Mouse (Mus musculus): ENCODE measurements around the gene Cat. TPM values are rescaled to one million over a fixed set of nuclear protein-coding genes. Genes with fewer than 3 reads are reported as not detected.

Cat gene
- polyA plus RNA-seq, 1 experiment from 2014 or later = 92.6 TPM

DNA sequence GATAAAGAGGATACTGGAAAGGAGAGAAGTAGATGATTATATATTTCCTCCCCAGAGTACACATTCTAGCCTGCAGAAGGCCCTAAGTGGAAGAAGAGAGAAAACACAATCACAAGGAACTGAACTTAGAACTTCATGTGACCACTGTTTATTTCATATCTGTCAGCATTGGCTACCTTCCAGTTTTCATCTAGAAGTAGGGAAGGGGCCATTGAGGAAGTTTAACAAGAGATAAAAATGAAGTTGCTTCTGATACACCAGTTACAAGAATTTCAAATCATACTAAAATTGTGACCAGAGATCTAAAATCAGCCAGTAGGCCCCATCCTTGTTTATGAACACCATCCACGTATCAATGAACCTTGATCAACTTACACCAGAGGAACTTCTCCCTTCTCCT, 19.5 kb upstream of the Cat start:
- Histone ChIP-seq H3K27ac (ENCODE audit: low read length) (no peak overlapping the region), H3K4me1 (ENCODE audit: control insufficient read depth, insufficient read depth, low read length) (no peaks in the 10 kb centered on the region), H3K9ac (ENCODE audit: low read depth, low read length) (no peak overlapping the region), H3K4me3 (ENCODE audit: low read depth, low read length) (no peak overlapping the region), H3K9me3 (replicated peaks; ENCODE audit: control insufficient read depth, low read length, poor library complexity, severe bottlenecking) (0 out of 2 replicates have a peak, but pooled peaks cover 4% of the 10 kb centered on the region), H3K36me3 (ENCODE audit: control insufficient read depth, insufficient read depth, low read length) (no peaks in the 10 kb centered on the region), H3K27me3 (ENCODE audit: control insufficient read depth, insufficient read depth, low read depth, low read length) (no peaks in the 10 kb centered on the region), H3K4me2 (ENCODE audit: low read length) (no peak overlapping the region)
- 90% methylated on average over 1 of the region's 1 CpGs for WGBS
- ATAC-seq = no peak

DNA sequence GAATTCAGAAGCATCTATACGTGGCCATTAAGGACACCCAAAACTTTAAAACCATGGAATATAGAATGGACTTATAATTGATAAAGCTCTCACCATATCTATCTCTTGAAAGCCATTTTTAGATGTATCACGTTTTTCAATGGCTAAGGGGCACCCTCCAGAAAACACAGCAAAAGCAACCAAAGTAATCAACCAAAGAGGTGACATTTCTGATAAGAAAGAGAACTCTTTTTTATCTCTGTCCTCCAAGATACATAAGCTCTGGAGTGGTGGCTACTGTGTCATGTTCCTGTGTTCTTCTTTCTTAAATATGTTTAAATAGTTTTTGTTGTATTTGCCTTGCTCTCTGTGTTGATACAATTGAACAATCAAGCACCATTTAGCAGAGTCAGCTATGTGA, 15.8 kb upstream of the Cat start:
- H3K9me3 ChIP-seq (replicated peaks; ENCODE audit: control insufficient read depth, low read length, poor library complexity, severe bottlenecking) = 0 out of 2 replicates have a peak, but pooled peaks cover 2% of the 10 kb centered on the region
- no peak overlapping the region for H3K27ac ChIP-seq (ENCODE audit: low read length)
- ATAC-seq = no peak
- H3K4me3 ChIP-seq (ENCODE audit: low read depth, low read length) = no peak overlapping the region
- no peaks in the 10 kb centered on the region for H3K4me1 ChIP-seq (ENCODE audit: control insufficient read depth, insufficient read depth, low read length)
- H3K27me3 ChIP-seq (ENCODE audit: control insufficient read depth, insufficient read depth, low read depth, low read length) = no peaks in the 10 kb centered on the region
- no peak overlapping the region for H3K4me2 ChIP-seq (ENCODE audit: low read length)
- H3K36me3 ChIP-seq (ENCODE audit: control insufficient read depth, insufficient read depth, low read length) = no peaks in the 10 kb centered on the region
- 78% methylated on average over 2 of the region's 2 CpGs for WGBS
- no peak overlapping the region for H3K9ac ChIP-seq (ENCODE audit: low read depth, low read length)

DNA sequence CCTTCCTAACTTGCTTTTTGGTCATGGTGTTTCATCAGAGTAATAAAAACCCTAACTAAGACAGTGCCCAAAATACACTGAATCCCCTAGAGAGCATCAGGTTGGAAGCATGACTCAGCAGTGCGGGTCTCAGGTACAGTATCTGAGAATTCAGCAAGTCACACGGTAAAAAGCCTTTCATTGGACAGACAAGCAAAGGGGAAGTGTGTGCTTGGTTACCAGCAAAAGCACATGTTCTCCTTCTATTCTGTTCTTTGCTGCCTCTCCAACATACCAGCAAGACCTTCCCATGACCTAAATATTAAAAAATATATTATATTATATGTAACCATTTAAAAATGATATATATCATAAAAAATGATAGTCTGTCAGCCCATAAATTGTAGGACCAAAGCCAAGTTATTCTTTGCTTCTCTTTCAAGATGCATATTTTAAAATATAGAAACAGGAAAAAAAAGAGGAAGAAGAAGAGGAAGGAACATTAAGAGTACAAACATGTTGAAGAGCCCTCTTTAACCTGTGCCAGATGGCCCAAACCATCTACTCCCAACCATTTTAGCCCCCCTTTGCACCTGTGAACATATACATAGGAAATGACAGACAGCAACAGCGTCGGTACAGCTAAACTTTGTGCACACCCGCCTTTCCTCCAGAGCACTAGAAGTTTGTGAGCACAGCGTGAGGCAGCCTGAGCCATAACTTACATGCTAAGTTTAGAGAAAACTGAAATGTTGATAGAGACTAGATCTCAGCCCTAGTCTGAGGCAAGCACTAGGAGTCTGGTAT, 10.9 kb upstream of the Cat start:
- WGBS = 89% methylated on average over 6 of the region's 6 CpGs

DNA sequence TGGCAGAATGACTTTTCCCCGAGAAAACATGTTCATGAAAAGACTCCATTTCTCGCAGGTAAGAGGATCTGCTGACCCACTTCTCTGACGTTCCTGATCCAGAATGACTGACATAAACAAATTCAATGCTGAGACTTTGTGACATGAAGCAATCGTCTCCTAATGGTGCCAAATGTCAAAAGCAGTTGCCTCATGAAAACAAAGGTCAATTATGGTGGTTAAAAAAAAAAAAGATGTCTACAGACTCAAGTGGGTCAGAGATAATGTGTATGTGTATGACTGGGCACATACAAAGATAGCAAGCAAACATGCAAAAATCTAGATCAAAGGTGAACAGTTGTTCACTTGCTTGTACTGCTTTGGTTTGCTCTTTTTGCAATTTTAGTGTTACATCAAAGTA, 8.9 kb upstream of the Cat start:
- WGBS = 60% methylated on average over 4 of the region's 4 CpGs
- Histone ChIP-seq H3K4me1 (ENCODE audit: control insufficient read depth, insufficient read depth, low read length) (no peaks in the 10 kb centered on the region), H3K27ac (ENCODE audit: low read length) (no peak overlapping the region), H3K27me3 (ENCODE audit: control insufficient read depth, insufficient read depth, low read depth, low read length) (no peaks in the 10 kb centered on the region), H3K9ac (ENCODE audit: low read depth, low read length) (no peak overlapping the region), H3K4me2 (ENCODE audit: low read length) (no peak overlapping the region), H3K9me3 (replicated peaks; ENCODE audit: control insufficient read depth, low read length, poor library complexity, severe bottlenecking) (no peaks in the 10 kb centered on the region), H3K4me3 (ENCODE audit: low read depth, low read length) (no peak overlapping the region), H3K36me3 (ENCODE audit: control insufficient read depth, insufficient read depth, low read length) (no peaks in the 10 kb centered on the region)
- ATAC-seq = no peak

More for the DNA sequence above, 10.9 kb upstream of the Cat start:
- H3K9ac ChIP-seq (ENCODE audit: low read depth, low read length) = no peak overlapping the region
- no peak overlapping the region for H3K27ac ChIP-seq (ENCODE audit: low read length)
- no peak overlapping the region for H3K4me2 ChIP-seq (ENCODE audit: low read length)
- no peak for ATAC-seq
- H3K4me3 ChIP-seq (ENCODE audit: low read depth, low read length) = no peak overlapping the region
- H3K36me3 ChIP-seq (ENCODE audit: control insufficient read depth, insufficient read depth, low read length) = no peaks in the 10 kb centered on the region
- H3K4me1 ChIP-seq (ENCODE audit: control insufficient read depth, insufficient read depth, low read length) = no peaks in the 10 kb centered on the region
- no peaks in the 10 kb centered on the region for H3K27me3 ChIP-seq (ENCODE audit: control insufficient read depth, insufficient read depth, low read depth, low read length)
- H3K9me3 ChIP-seq (replicated peaks; ENCODE audit: control insufficient read depth, low read length, poor library complexity, severe bottlenecking) = no peaks in the 10 kb centered on the region

DNA sequence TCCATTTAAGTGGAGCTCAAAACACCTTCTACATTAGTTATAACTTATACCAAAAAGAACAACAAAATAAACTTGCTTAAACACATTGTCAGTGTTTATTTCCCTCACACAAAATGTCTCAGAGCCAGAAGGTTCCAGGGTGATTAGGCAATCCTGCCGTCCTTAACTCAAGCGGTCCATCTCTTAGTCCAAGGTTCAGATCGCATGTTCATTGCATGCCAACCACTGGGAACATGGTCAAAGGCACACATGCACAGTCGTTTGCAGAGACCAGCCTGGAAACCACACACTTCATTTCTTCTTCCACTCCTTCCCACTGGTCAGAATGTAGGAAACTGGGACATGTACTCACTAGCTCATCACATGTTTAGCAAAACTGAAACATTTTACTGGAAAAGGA, 7.6 kb upstream of the Cat start:
- no peak overlapping the region for H3K27ac ChIP-seq (ENCODE audit: low read length)
- no peaks in the 10 kb centered on the region for H3K4me1 ChIP-seq (ENCODE audit: control insufficient read depth, insufficient read depth, low read length)
- 87% methylated on average over 4 of the region's 4 CpGs for WGBS
- no peaks in the 10 kb centered on the region for H3K9me3 ChIP-seq (replicated peaks; ENCODE audit: control insufficient read depth, low read length, poor library complexity, severe bottlenecking)
- no peaks in the 10 kb centered on the region for H3K36me3 ChIP-seq (ENCODE audit: control insufficient read depth, insufficient read depth, low read length)
- no peak overlapping the region for H3K9ac ChIP-seq (ENCODE audit: low read depth, low read length)
- ATAC-seq = no peak
- no peak overlapping the region for H3K4me3 ChIP-seq (ENCODE audit: low read depth, low read length)
- no peaks in the 10 kb centered on the region for H3K27me3 ChIP-seq (ENCODE audit: control insufficient read depth, insufficient read depth, low read depth, low read length)
- no peak overlapping the region for H3K4me2 ChIP-seq (ENCODE audit: low read length)

DNA sequence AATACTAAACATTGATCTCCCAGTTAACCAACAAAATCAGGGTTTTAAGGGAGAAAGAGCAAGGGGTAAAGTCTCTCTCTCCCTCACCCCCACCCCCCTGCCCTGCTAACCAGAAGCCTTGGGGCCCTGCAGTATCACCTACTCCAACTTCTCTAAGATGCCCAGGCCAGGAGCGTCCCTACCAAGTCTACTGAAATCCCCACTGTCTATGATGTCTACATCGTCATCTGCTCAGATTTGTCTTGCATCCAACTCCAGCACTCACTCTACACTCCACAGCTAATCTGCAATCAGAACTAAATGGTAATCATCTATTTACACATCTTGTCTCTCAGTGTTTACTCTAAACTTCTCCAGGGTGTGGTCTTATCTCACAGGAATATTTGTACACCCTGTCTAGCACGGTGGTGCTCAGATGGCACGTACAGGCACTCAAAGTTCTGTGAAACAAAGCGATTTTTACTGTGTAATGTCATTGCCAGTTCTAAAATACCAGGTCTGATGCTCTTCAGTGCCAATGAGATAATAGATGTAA, 907 bp downstream of the Cat start:
- H3K9me3 ChIP-seq (replicated peaks; ENCODE audit: control insufficient read depth, low read length, poor library complexity, severe bottlenecking) = no peaks in the 10 kb centered on the region
- no peaks in the 10 kb centered on the region for H3K27me3 ChIP-seq (ENCODE audit: control insufficient read depth, insufficient read depth, low read depth, low read length)
- peak overlapping the region; percentile 86 for H3K4me2 ChIP-seq (ENCODE audit: low read length)
- peak overlapping the region; percentile 45 for H3K4me3 ChIP-seq (ENCODE audit: low read depth, low read length)
- no peaks in the 10 kb centered on the region for H3K36me3 ChIP-seq (ENCODE audit: control insufficient read depth, insufficient read depth, low read length)
- WGBS = 26% methylated on average over 5 of the region's 5 CpGs
- peak overlapping the region; percentile 81 for H3K9ac ChIP-seq (ENCODE audit: low read depth, low read length)
- no peak; the same call in 1 of the 2 replicates for ATAC-seq
- H3K27ac ChIP-seq (ENCODE audit: low read length) = peak overlapping the region; percentile 80
- peaks cover 23% of the 10 kb centered on the region for H3K4me1 ChIP-seq (ENCODE audit: control insufficient read depth, insufficient read depth, low read length)

DNA sequence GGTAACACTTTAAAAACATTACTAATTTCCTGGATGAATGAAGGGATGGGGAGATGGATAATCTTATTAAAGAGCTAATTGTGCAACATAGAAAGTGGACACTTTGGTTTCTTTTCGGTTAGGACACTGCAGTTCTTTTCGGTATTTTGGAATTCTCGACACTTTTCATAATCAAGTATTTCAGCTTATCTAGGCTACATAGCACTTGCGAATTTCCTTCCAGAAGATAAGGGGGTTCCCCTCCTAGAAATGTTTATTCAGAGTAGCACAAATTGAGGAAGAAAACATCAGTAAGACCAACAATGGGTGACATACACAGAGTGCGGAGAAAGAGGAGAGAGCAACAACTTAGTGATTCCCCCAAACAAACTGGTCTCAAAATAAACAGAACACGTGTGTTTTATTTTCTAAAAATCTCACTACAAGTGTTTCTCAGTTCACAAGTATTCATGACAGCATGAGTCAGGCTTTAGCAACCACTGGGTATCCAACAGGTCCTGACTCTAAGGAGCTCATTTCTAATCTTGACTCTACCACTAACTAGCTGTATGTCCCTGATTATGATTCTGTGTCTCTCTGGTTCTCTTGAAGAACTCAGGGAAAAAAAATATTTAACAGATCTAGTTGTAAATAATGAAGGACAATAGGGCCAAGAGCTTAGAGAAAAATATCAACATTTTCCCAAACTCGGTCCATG, 1.5 kb downstream of the Cat start:
- H3K4me3 ChIP-seq (ENCODE audit: low read depth, low read length) = peak overlapping the region; percentile 45; the same call in 1 of the 2 replicates
- H3K9me3 ChIP-seq (replicated peaks; ENCODE audit: control insufficient read depth, low read length, poor library complexity, severe bottlenecking) = no peaks in the 10 kb centered on the region
- no peaks in the 10 kb centered on the region for H3K36me3 ChIP-seq (ENCODE audit: control insufficient read depth, insufficient read depth, low read length)
- H3K9ac ChIP-seq (ENCODE audit: low read depth, low read length) = peak overlapping the region; percentile 81; the same call in 1 of the 2 replicates
- H3K4me1 ChIP-seq (ENCODE audit: control insufficient read depth, insufficient read depth, low read length) = peaks cover 23% of the 10 kb centered on the region
- H3K27ac ChIP-seq (ENCODE audit: low read length) = no peak overlapping the region
- ATAC-seq = no peak
- 82% methylated on average over 7 of the region's 7 CpGs for WGBS
- peak overlapping the region; percentile 86 for H3K4me2 ChIP-seq (ENCODE audit: low read length)
- no peaks in the 10 kb centered on the region for H3K27me3 ChIP-seq (ENCODE audit: control insufficient read depth, insufficient read depth, low read depth, low read length)

DNA sequence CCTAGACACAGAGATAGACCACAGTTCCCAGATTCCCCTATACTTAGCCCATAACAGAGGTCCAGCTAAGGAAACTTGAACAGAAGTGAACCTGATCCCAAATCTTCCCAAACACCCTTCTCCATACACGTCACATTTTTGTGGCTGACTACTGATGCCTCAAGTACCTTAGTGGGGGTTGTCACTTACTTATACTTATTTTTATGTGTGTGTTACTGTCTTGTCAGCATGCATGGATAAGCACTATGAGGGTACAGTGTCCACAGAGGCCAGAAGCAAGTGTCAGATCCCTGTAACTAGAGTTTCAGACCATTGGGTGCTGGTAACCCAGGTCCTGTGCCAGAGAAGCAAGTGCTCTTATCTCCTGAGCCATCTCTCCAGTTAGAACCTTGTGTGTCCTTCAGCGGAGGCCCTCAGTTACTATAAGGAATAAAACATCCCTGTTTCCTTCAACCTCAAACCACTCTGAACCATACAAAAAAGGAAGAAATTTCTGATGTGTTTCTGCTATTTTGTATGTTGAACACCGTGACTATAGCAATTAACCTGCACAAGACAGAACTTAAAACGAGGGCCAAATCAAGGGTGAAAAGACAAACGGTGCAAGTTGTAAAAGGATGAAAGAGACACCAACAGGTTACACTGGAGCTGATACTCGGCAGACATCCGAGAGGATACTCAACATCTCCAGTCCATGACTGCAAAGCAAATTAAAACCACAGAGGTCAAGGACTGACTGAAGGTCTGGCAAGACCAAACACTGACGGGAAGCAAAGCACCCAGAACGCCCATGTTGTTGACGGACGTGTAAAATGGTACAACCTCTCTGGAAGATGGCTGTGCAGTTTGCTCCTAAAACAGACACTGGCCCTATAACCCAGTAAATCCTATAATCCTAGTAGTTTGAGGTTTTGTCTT, 3.4 kb downstream of the Cat start:
- no peaks in the 10 kb centered on the region for H3K9me3 ChIP-seq (replicated peaks; ENCODE audit: control insufficient read depth, low read length, poor library complexity, severe bottlenecking)
- no peak overlapping the region for H3K9ac ChIP-seq (ENCODE audit: low read depth, low read length)
- H3K27me3 ChIP-seq (ENCODE audit: control insufficient read depth, insufficient read depth, low read depth, low read length) = no peaks in the 10 kb centered on the region
- no peak overlapping the region for H3K4me3 ChIP-seq (ENCODE audit: low read depth, low read length)
- peaks cover 23% of the 10 kb centered on the region for H3K4me1 ChIP-seq (ENCODE audit: control insufficient read depth, insufficient read depth, low read length)
- H3K36me3 ChIP-seq (ENCODE audit: control insufficient read depth, insufficient read depth, low read length) = no peaks in the 10 kb centered on the region
- ATAC-seq = no peak
- WGBS = 89% methylated on average over 11 of the region's 11 CpGs
- H3K4me2 ChIP-seq (ENCODE audit: low read length) = no peak overlapping the region
- H3K27ac ChIP-seq (ENCODE audit: low read length) = no peak overlapping the region

Data from midbrain, embryonic 16.5 days (tissue).